Mouse (Mus musculus): ENCODE measurements around the gene Slc2a12. TPM values are rescaled to one million over a fixed set of nuclear protein-coding genes. Genes with fewer than 3 reads are reported as not detected.
A peak's percentile ranks its signal among the peaks of the same experiment; 100 is the strongest.

Slc2a12 gene
- polyA plus RNA-seq, 1 experiment from 2014 or later: 3.2 TPM

- Histone ChIP-seq H3K4me1 (ENCODE audit: control insufficient read depth, insufficient read depth, low read length) (no peaks in the 10 kb centered on the region), H3K9me3 (ENCODE audit: control insufficient read depth, low read length) (no peaks in the 10 kb centered on the region), H3K27me3 (ENCODE audit: control insufficient read depth, insufficient read depth, low read length) (no peaks in the 10 kb centered on the region), H3K27ac (ENCODE audit: low read depth, low read length) (no peak overlapping the region), H3K4me2 (no peak overlapping the region), H3K9ac (ENCODE audit: low read length) (no peak overlapping the region), H3K4me3 (ENCODE audit: low read depth, low read length) (no peak overlapping the region), H3K36me3 (ENCODE audit: control insufficient read depth, insufficient read depth, low read length) (no peaks in the 10 kb centered on the region)
- DNase-seq (ENCODE audit: low spot score, missing footprints): no peak
- peak; percentile 34; the same call in 1 of the 2 replicates for ATAC-seq (ENCODE audit: low FRiP score)
- WGBS: 90% methylated on average over 9 of the region's 9 CpGs
Measured at GRCm38 (mm10) chr10:22698158-22698953, 53.5 kb downstream of the Slc2a12 start.

- Histone ChIP-seq H3K27me3 (ENCODE audit: control insufficient read depth, insufficient read depth, low read length) (no peaks in the 10 kb centered on the region), H3K4me1 (ENCODE audit: control insufficient read depth, insufficient read depth, low read length) (no peaks in the 10 kb centered on the region), H3K36me3 (ENCODE audit: control insufficient read depth, insufficient read depth, low read length) (no peaks in the 10 kb centered on the region), H3K9ac (ENCODE audit: low read length) (no peak overlapping the region), H3K4me2 (no peak overlapping the region), H3K27ac (ENCODE audit: low read depth, low read length) (no peak overlapping the region), H3K4me3 (ENCODE audit: low read depth, low read length) (no peak overlapping the region), H3K9me3 (ENCODE audit: control insufficient read depth, low read length) (no peaks in the 10 kb centered on the region)
- WGBS: 85% methylated on average over 19 of the region's 19 CpGs
- DNase-seq (ENCODE audit: low spot score, missing footprints): no peak
- ATAC-seq (ENCODE audit: low FRiP score): 0 out of 2 replicates have a peak, but pooled peaks have one; percentile 27
Measured at GRCm38 (mm10) chr10:22699487-22700335, 54.9 kb downstream of the Slc2a12 start.

- peaks cover under 1% of the 10 kb centered on the region; the same call in 1 of the 2 replicates for H3K36me3 ChIP-seq (ENCODE audit: control insufficient read depth, insufficient read depth, low read length)
- 90% methylated on average over 9 of the region's 9 CpGs for WGBS
- DNase-seq (ENCODE audit: low spot score, missing footprints): no peak
Measured at GRCm38 (mm10) chr10:22700773-22701172, 56.0 kb downstream of the Slc2a12 start.

GRCm38 (mm10) chr10:22701485-22702315 is 56.9 kb downstream of the Slc2a12 start:
- Histone ChIP-seq H3K36me3 (ENCODE audit: control insufficient read depth, insufficient read depth, low read length) (peaks cover 4% of the 10 kb centered on the region; the same call in 1 of the 2 replicates), H3K9ac (ENCODE audit: low read length) (no peak overlapping the region), H3K4me2 (no peak overlapping the region), H3K4me1 (ENCODE audit: control insufficient read depth, insufficient read depth, low read length) (no peaks in the 10 kb centered on the region), H3K9me3 (ENCODE audit: control insufficient read depth, low read length) (no peaks in the 10 kb centered on the region), H3K27me3 (ENCODE audit: control insufficient read depth, insufficient read depth, low read length) (no peaks in the 10 kb centered on the region), H3K27ac (ENCODE audit: low read depth, low read length) (no peak overlapping the region), H3K4me3 (ENCODE audit: low read depth, low read length) (no peak overlapping the region)
- DNase-seq (ENCODE audit: low spot score, missing footprints) (no peak), ATAC-seq (ENCODE audit: low FRiP score) (no peak)
- WGBS: 90% methylated on average over 12 of the region's 12 CpGs

More at GRCm38 (mm10) chr10:22700773-22701172, 56.0 kb downstream of the Slc2a12 start:
- Histone ChIP-seq H3K9me3 (ENCODE audit: control insufficient read depth, low read length) (no peaks in the 10 kb centered on the region), H3K27me3 (ENCODE audit: control insufficient read depth, insufficient read depth, low read length) (no peaks in the 10 kb centered on the region), H3K9ac (ENCODE audit: low read length) (no peak overlapping the region), H3K4me2 (no peak overlapping the region), H3K27ac (ENCODE audit: low read depth, low read length) (no peak overlapping the region), H3K4me1 (ENCODE audit: control insufficient read depth, insufficient read depth, low read length) (no peaks in the 10 kb centered on the region), H3K4me3 (ENCODE audit: low read depth, low read length) (no peak overlapping the region)
- no peak for ATAC-seq (ENCODE audit: low FRiP score)

- Histone ChIP-seq H3K9me3 (ENCODE audit: control insufficient read depth, low read length) (no peaks in the 10 kb centered on the region), H3K4me2 (no peak overlapping the region), H3K9ac (ENCODE audit: low read length) (no peak overlapping the region), H3K4me3 (ENCODE audit: low read depth, low read length) (no peak overlapping the region), H3K27me3 (ENCODE audit: control insufficient read depth, insufficient read depth, low read length) (no peaks in the 10 kb centered on the region), H3K27ac (ENCODE audit: low read depth, low read length) (no peak overlapping the region), H3K36me3 (ENCODE audit: control insufficient read depth, insufficient read depth, low read length) (peaks cover 4% of the 10 kb centered on the region; the same call in 1 of the 2 replicates), H3K4me1 (ENCODE audit: control insufficient read depth, insufficient read depth, low read length) (no peaks in the 10 kb centered on the region)
- DNase-seq (ENCODE audit: low spot score, missing footprints): no peak
- WGBS: 94% methylated on average over 6 of the region's 6 CpGs
- no peak for ATAC-seq (ENCODE audit: low FRiP score)
Measured at GRCm38 (mm10) chr10:22703844-22704243, 59.0 kb downstream of the Slc2a12 start.

- 94% methylated on average over 7 of the region's 7 CpGs for WGBS
- no peaks in the 10 kb centered on the region for H3K4me1 ChIP-seq (ENCODE audit: control insufficient read depth, insufficient read depth, low read length)
- H3K9ac ChIP-seq (ENCODE audit: low read length): no peak overlapping the region
- H3K4me3 ChIP-seq (ENCODE audit: low read depth, low read length): no peak overlapping the region
- peaks cover 6% of the 10 kb centered on the region; the same call in 1 of the 2 replicates for H3K36me3 ChIP-seq (ENCODE audit: control insufficient read depth, insufficient read depth, low read length)
- no peaks in the 10 kb centered on the region for H3K27me3 ChIP-seq (ENCODE audit: control insufficient read depth, insufficient read depth, low read length)
- DNase-seq (ENCODE audit: low spot score, missing footprints) (no peak), ATAC-seq (ENCODE audit: low FRiP score) (no peak)
- no peak overlapping the region for H3K4me2 ChIP-seq
- no peak overlapping the region for H3K27ac ChIP-seq (ENCODE audit: low read depth, low read length)
- H3K9me3 ChIP-seq (ENCODE audit: control insufficient read depth, low read length): no peaks in the 10 kb centered on the region
Measured at GRCm38 (mm10) chr10:22708190-22708843, 63.5 kb downstream of the Slc2a12 start.

- no peak overlapping the region for H3K9ac ChIP-seq (ENCODE audit: low read length)
- H3K36me3 ChIP-seq (ENCODE audit: control insufficient read depth, insufficient read depth, low read length): peaks cover 6% of the 10 kb centered on the region; the same call in 1 of the 2 replicates
- DNase-seq (ENCODE audit: low spot score, missing footprints) (no peak), ATAC-seq (ENCODE audit: low FRiP score) (peak; percentile 24; the same call in 1 of the 2 replicates)
- no peak overlapping the region for H3K27ac ChIP-seq (ENCODE audit: low read depth, low read length)
- WGBS: 83% methylated on average over 13 of the region's 13 CpGs
- H3K4me2 ChIP-seq: no peak overlapping the region
- H3K4me3 ChIP-seq (ENCODE audit: low read depth, low read length): no peak overlapping the region
- H3K27me3 ChIP-seq (ENCODE audit: control insufficient read depth, insufficient read depth, low read length): no peaks in the 10 kb centered on the region
- H3K9me3 ChIP-seq (ENCODE audit: control insufficient read depth, low read length): no peaks in the 10 kb centered on the region
- no peaks in the 10 kb centered on the region for H3K4me1 ChIP-seq (ENCODE audit: control insufficient read depth, insufficient read depth, low read length)
Measured at GRCm38 (mm10) chr10:22710173-22710777, 65.5 kb downstream of the Slc2a12 start.

- no peak for DNase-seq (ENCODE audit: low spot score, missing footprints)
- Histone ChIP-seq H3K4me2 (no peak overlapping the region), H3K27ac (ENCODE audit: low read depth, low read length) (no peak overlapping the region), H3K4me1 (ENCODE audit: control insufficient read depth, insufficient read depth, low read length) (no peaks in the 10 kb centered on the region), H3K27me3 (ENCODE audit: control insufficient read depth, insufficient read depth, low read length) (no peaks in the 10 kb centered on the region), H3K9ac (ENCODE audit: low read length) (no peak overlapping the region), H3K9me3 (ENCODE audit: control insufficient read depth, low read length) (no peaks in the 10 kb centered on the region), H3K36me3 (ENCODE audit: control insufficient read depth, insufficient read depth, low read length) (0 out of 2 replicates have a peak, but pooled peaks cover 3% of the 10 kb centered on the region), H3K4me3 (ENCODE audit: low read depth, low read length) (no peak overlapping the region)
- WGBS: 89% methylated on average over 2 of the region's 2 CpGs
- no peak for ATAC-seq (ENCODE audit: low FRiP score)
Measured at GRCm38 (mm10) chr10:22712955-22713354, 68.1 kb downstream of the Slc2a12 start.

All from midbrain, embryonic 11.5 days (tissue).